Mouse (Mus musculus) heart, embryonic 12.5 days (tissue): Measurements from ENCODE around the gene Tprn. TPM values are rescaled to one million over a fixed set of nuclear protein-coding genes. Genes with fewer than 3 reads are reported as not detected.
A peak's percentile ranks its signal among the peaks of the same experiment; 100 is the strongest.

Experiments used
- ATAC-seq: fragments of 200-750 bp; cut with Nextera tagmentation; 2 replicates; pipeline ENCODE4 v1.8.0; 2017; ENCODE audit warnings: moderate TSS enrichment, moderate library complexity; ENCODE audit not compliant: insufficient number of reproducible peaks, low FRiP score
- H3K27ac ChIP-seq: fragments of 300-500 bp; sonication (generic); 2 replicates; pipeline ENCODE4 v1.5.1; 2016; ENCODE audit warnings: mild to moderate bottlenecking, moderate library complexity; ENCODE audit not compliant: poor library complexity, severe bottlenecking
- H3K27me3 ChIP-seq: fragments of 300-500 bp; sonication (generic); replicated peaks from 2 replicates; pipeline ENCODE4 v1.6.1; 2016; ENCODE audit warnings: mild to moderate bottlenecking, moderate library complexity
- H3K36me3 ChIP-seq: fragments of 300-500 bp; sonication (generic); 2 replicates; pipeline ENCODE4 v1.6.1; 2016; ENCODE audit warnings: mild to moderate bottlenecking, moderate library complexity
- H3K4me1 ChIP-seq: fragments of 300-500 bp; sonication (generic); replicated peaks from 2 replicates; pipeline ENCODE4 v1.6.1; 2016; ENCODE audit warnings: mild to moderate bottlenecking
- H3K4me2 ChIP-seq: fragments of 300-500 bp; sonication (generic); 2 replicates; pipeline ENCODE4 v1.6.1; 2016; ENCODE audit warnings: mild to moderate bottlenecking, moderate library complexity
- H3K4me3 ChIP-seq: fragments of 300-500 bp; sonication (generic); 2 replicates; pipeline ENCODE4 v1.5.1; 2016; ENCODE audit warnings: mild to moderate bottlenecking
- H3K9ac ChIP-seq: fragments of 300-500 bp; sonication (generic); 2 replicates; pipeline ENCODE4 v1.6.1; 2016; ENCODE audit warnings: mild to moderate bottlenecking, moderate library complexity
- H3K9me3 ChIP-seq: fragments of 300-500 bp; sonication (generic); replicated peaks from 2 replicates; pipeline ENCODE4 v1.6.1; 2016; ENCODE audit warnings: mild to moderate bottlenecking, moderate library complexity
- WGBS: fragments of 180-500 bp; shearing (Covaris S2); methylation state at CpG from one replicate; pipeline ENCODE4 v1.1.7; 2016; 5-methylcytosine and 5-hydroxymethylcytosine counted together
- polyA plus RNA-seq: library from polyadenylated mRNA; unstranded; fragments of >200 nt; fragmentation: Nextera tagmentation; extraction: Ambion mirVana; gene quantifications from 2 replicates; pipeline ENCODE4 v1.2.1, GENCODE M21; 2016

Tprn gene
- polyA plus RNA-seq = 4.9 and 5.1 TPM in 2 replicates

- Histone ChIP-seq H3K36me3 (no peaks in the 10 kb centered on the region), H3K27me3 (peaks cover 18% of the 10 kb centered on the region), H3K4me2 (peak within 1 kb of the TSS; percentile 93), H3K4me3 (peak within 1 kb of the TSS; percentile 77), H3K9me3 (no peaks in the 10 kb centered on the region), H3K9ac (peak within 1 kb of the TSS; percentile 74), H3K4me1 (peaks cover 38% of the 10 kb centered on the region), H3K27ac (no peak within 1 kb of the TSS)
- under 1% methylated on average over 39 of the region's 39 CpGs for WGBS
- ATAC-seq = peak; percentile 97
These were observed at the start of gene Tprn for GRCm38 (mm10) chr2:25262291-25262767. Gene Tprn (plus strand): TSS chr2:25262618.

GRCm38 (mm10) chr2:25213266-25213865 is 49.1 kb upstream of the Tprn start:
- Histone ChIP-seq H3K4me3 (no peak overlapping the region), H3K9me3 (no peaks in the 10 kb centered on the region), H3K4me2 (no peak overlapping the region), H3K9ac (no peak overlapping the region), H3K36me3 (peaks cover 5% of the 10 kb centered on the region), H3K27ac (no peak overlapping the region), H3K27me3 (peaks cover 20% of the 10 kb centered on the region), H3K4me1 (peaks cover 10% of the 10 kb centered on the region)
- 57% methylated on average over 23 of the region's 23 CpGs for WGBS
- no peak for ATAC-seq

GRCm38 (mm10) chr2:25214444-25214843 is 48.0 kb upstream of the Tprn start, which contains the start of gene Stpg3:
Gene Stpg3 (minus strand): TSS chr2:25214637.
- H3K9ac ChIP-seq = no peak within 1 kb of the TSS
- ATAC-seq = no peak
- peaks cover 4% of the 10 kb centered on the region; the same call in 1 of the 2 replicates for H3K36me3 ChIP-seq
- H3K4me2 ChIP-seq = no peak within 1 kb of the TSS
- peaks cover 10% of the 10 kb centered on the region for H3K4me1 ChIP-seq
- H3K27ac ChIP-seq = no peak within 1 kb of the TSS
- peaks cover 20% of the 10 kb centered on the region for H3K27me3 ChIP-seq
- no peak within 1 kb of the TSS for H3K4me3 ChIP-seq
- no peaks in the 10 kb centered on the region for H3K9me3 ChIP-seq
- 70% methylated on average over 3 of the region's 3 CpGs for WGBS

GRCm38 (mm10) chr2:25217666-25218065 is 44.8 kb upstream of the Tprn start:
- no peak for ATAC-seq
- H3K9me3 ChIP-seq = no peaks in the 10 kb centered on the region
- peaks cover 20% of the 10 kb centered on the region for H3K27me3 ChIP-seq
- H3K4me2 ChIP-seq = no peak overlapping the region
- 56% methylated on average over 2 of the region's 2 CpGs for WGBS
- H3K36me3 ChIP-seq = peaks cover 7% of the 10 kb centered on the region
- no peak overlapping the region for H3K4me3 ChIP-seq
- H3K4me1 ChIP-seq = no peaks in the 10 kb centered on the region
- no peak overlapping the region for H3K27ac ChIP-seq
- H3K9ac ChIP-seq = no peak overlapping the region

GRCm38 (mm10) chr2:25218445-25218844 is 44.0 kb upstream of the Tprn start, which contains the start of gene Fam166a:
Gene Fam166a (plus strand): TSS chr2:25218745.
- Histone ChIP-seq H3K36me3 (peaks cover 8% of the 10 kb centered on the region), H3K27me3 (peaks cover 15% of the 10 kb centered on the region), H3K27ac (no peak within 1 kb of the TSS), H3K4me1 (peaks cover 3% of the 10 kb centered on the region), H3K4me2 (no peak within 1 kb of the TSS), H3K9ac (no peak within 1 kb of the TSS), H3K4me3 (no peak within 1 kb of the TSS), H3K9me3 (no peaks in the 10 kb centered on the region)
- ATAC-seq = no peak

- WGBS = 63% methylated on average over 5 of the region's 5 CpGs
- Histone ChIP-seq H3K9ac (no peak overlapping the region), H3K4me1 (peaks cover 13% of the 10 kb centered on the region), H3K36me3 (peaks cover 11% of the 10 kb centered on the region), H3K4me2 (no peak overlapping the region), H3K9me3 (no peaks in the 10 kb centered on the region), H3K4me3 (no peak overlapping the region), H3K27me3 (no peaks in the 10 kb centered on the region), H3K27ac (no peak overlapping the region)
- ATAC-seq = no peak
These were observed 41.1 kb upstream of the Tprn start for GRCm38 (mm10) chr2:25221331-25221772.

- Histone ChIP-seq H3K4me2 (peak overlapping the region; percentile 97), H3K27me3 (no peaks in the 10 kb centered on the region), H3K9me3 (no peaks in the 10 kb centered on the region), H3K4me1 (peaks cover 19% of the 10 kb centered on the region), H3K9ac (peak overlapping the region; percentile 89), H3K4me3 (peak overlapping the region; percentile 90), H3K36me3 (peaks cover 11% of the 10 kb centered on the region), H3K27ac (peak overlapping the region; percentile 96)
- 2% methylated on average over 45 of the region's 53 CpGs for WGBS
- peak; percentile 82 for ATAC-seq
These were observed 38.5 kb upstream of the Tprn start for GRCm38 (mm10) chr2:25223681-25224491.

GRCm38 (mm10) chr2:25224492-25224765 is 38.0 kb upstream of the Tprn start, which contains the start of gene Tubb4b:
Gene Tubb4b (minus strand): TSS chr2:25224702.
- peaks cover 11% of the 10 kb centered on the region for H3K36me3 ChIP-seq
- H3K27ac ChIP-seq = peak within 1 kb of the TSS; percentile 96
- peak within 1 kb of the TSS; percentile 97 for H3K4me2 ChIP-seq
- peak within 1 kb of the TSS; percentile 89 for H3K9ac ChIP-seq
- H3K4me3 ChIP-seq = peak within 1 kb of the TSS; percentile 90
- no peaks in the 10 kb centered on the region for H3K9me3 ChIP-seq
- WGBS = under 1% methylated on average over 17 of the region's 17 CpGs
- no peaks in the 10 kb centered on the region for H3K27me3 ChIP-seq
- no peak for ATAC-seq
- H3K4me1 ChIP-seq = peaks cover 19% of the 10 kb centered on the region

GRCm38 (mm10) chr2:25224766-25225752 is 37.4 kb upstream of the Tprn start:
- H3K36me3 ChIP-seq = peaks cover 11% of the 10 kb centered on the region
- 2% methylated on average over 41 of the region's 41 CpGs for WGBS
- ATAC-seq = peak; percentile 95
- H3K4me3 ChIP-seq = peak overlapping the region; percentile 52
- peaks cover 6% of the 10 kb centered on the region for H3K27me3 ChIP-seq
- H3K4me1 ChIP-seq = peaks cover 19% of the 10 kb centered on the region
- peak overlapping the region; percentile 65 for H3K9ac ChIP-seq
- H3K9me3 ChIP-seq = no peaks in the 10 kb centered on the region
- H3K4me2 ChIP-seq = peak overlapping the region; percentile 51
- peak overlapping the region; percentile 95 for H3K27ac ChIP-seq

GRCm38 (mm10) chr2:25225811-25226379 is 36.5 kb upstream of the Tprn start:
- Histone ChIP-seq H3K4me2 (peak overlapping the region; percentile 51), H3K27ac (peak overlapping the region; percentile 95), H3K9ac (0 out of 2 replicates have a peak overlapping the region, but pooled peaks have one; percentile 65), H3K27me3 (peaks cover 14% of the 10 kb centered on the region), H3K4me3 (peak overlapping the region; percentile 52; the same call in 1 of the 2 replicates), H3K9me3 (no peaks in the 10 kb centered on the region), H3K4me1 (peaks cover 19% of the 10 kb centered on the region), H3K36me3 (peaks cover 11% of the 10 kb centered on the region)
- no peak for ATAC-seq
- 73% methylated on average over 8 of the region's 8 CpGs for WGBS
